Mouse (Mus musculus): ENCODE results near the gene Hist2h4. TPM values are rescaled to one million over a fixed set of nuclear protein-coding genes. Genes with fewer than 3 reads are reported as not detected.
"Not testable (repeated sequence)": the region's sequence is repeated elsewhere in the genome, so short reads cannot be mapped to it uniquely, and the experiment has no call there.

Hist2h4 gene
- polyA plus RNA-seq, 1 experiment from 2014 or later, result 13.3 TPM

- H3K4me1 ChIP-seq, result peaks cover 18% of the 10 kb centered on the region
- WGBS, result 83% methylated on average over 3 of the region's 3 CpGs
- H3K4me3 ChIP-seq, result no peak overlapping the region
- no peaks in the 10 kb centered on the region for H3K9me3 ChIP-seq
- no peak overlapping the region for H3K27ac ChIP-seq (replicated peaks)
- no peak overlapping the region for H3K9ac ChIP-seq (replicated peaks)
- no peaks in the 10 kb centered on the region for H3K27me3 ChIP-seq
- ATAC-seq (ENCODE audit: low FRiP score, low read depth), result no peak
- no peaks in the 10 kb centered on the region for H3K36me3 ChIP-seq
- H3K4me2 ChIP-seq (replicated peaks), result no peak overlapping the region
These were observed 12.2 kb downstream of the Hist2h4 start for GRCm38 (mm10) chr3:96250890-96251289.

DNA sequence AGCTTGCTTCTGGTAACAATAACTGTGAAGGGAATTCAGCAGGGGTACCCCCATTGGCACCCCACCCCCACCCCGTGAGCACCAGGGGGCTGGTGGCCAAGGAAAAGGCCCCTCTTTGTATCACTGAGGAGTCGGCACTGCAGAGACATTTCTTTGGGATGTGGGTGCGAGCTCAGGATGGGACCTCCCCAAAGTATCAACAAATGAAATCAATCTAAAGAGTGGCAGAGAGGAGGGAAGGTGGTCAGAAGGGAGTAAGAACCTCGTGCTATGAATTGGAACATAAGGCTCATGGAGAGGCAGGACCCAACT is 14.1 kb downstream of the Hist2h4 start:
- 57% methylated on average over 4 of the region's 4 CpGs for WGBS
- Histone ChIP-seq H3K4me1 (peaks cover 25% of the 10 kb centered on the region), H3K9ac (replicated peaks) (no peak overlapping the region), H3K27ac (replicated peaks) (0 out of 2 replicates have a peak overlapping the region, but pooled peaks have one; percentile 20), H3K4me3 (no peak overlapping the region), H3K27me3 (no peaks in the 10 kb centered on the region), H3K9me3 (no peaks in the 10 kb centered on the region), H3K36me3 (no peaks in the 10 kb centered on the region), H3K4me2 (replicated peaks) (peak overlapping the region; percentile 55)
- ATAC-seq (ENCODE audit: low FRiP score, low read depth), result no peak

DNA sequence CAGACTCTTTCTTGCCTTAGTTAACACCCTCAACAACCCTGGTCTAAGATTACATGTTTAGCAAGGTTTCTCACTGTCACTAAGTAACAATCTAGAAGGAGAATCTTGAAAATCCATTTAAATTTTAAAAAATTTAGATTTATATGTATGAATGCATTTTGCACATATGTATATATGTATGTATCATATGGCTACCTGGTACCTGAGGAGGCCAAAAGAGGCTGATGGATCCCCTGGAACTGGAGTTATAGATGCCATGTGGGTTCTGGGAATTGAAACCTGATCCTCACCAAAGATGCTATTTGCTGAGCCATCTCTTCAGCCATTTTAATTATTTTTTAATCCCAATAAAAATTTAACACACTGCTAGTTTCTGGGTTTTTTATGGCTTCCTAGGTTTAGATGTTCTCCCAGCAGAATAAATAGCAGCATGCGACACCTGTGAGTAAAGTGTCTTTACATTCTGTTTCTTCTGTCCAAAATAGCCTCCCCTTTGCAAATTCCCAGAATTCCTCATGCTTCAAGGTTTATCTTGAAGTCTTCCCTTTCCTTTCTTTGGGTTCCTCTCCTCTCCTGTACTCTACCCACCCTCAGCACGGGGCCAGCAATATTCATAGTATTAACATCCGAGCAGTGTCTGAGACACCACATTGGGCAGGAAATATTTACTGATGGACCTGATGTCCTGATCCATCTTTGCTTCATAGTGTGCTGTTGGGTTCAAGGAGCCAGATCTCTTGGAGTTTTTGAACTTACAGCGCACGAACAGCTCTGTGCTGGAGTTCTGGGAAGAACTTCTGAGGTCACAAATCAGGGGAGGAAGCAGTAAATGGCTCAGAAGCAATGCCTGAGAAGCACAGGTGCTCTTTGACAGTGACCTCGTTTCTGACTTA is 14.7 kb downstream of the Hist2h4 start:
- no peaks in the 10 kb centered on the region for H3K27me3 ChIP-seq
- H3K4me1 ChIP-seq, result peaks cover 27% of the 10 kb centered on the region
- H3K27ac ChIP-seq (replicated peaks), result 0 out of 2 replicates have a peak overlapping the region, but pooled peaks have one; percentile 20
- H3K9ac ChIP-seq (replicated peaks), result no peak overlapping the region
- no peak for ATAC-seq (ENCODE audit: low FRiP score, low read depth)
- WGBS, result 53% methylated on average over 6 of the region's 6 CpGs
- H3K9me3 ChIP-seq, result no peaks in the 10 kb centered on the region
- H3K36me3 ChIP-seq, result no peaks in the 10 kb centered on the region
- peak overlapping the region; percentile 55 for H3K4me2 ChIP-seq (replicated peaks)
- peak overlapping the region; percentile 41 for H3K4me3 ChIP-seq

DNA sequence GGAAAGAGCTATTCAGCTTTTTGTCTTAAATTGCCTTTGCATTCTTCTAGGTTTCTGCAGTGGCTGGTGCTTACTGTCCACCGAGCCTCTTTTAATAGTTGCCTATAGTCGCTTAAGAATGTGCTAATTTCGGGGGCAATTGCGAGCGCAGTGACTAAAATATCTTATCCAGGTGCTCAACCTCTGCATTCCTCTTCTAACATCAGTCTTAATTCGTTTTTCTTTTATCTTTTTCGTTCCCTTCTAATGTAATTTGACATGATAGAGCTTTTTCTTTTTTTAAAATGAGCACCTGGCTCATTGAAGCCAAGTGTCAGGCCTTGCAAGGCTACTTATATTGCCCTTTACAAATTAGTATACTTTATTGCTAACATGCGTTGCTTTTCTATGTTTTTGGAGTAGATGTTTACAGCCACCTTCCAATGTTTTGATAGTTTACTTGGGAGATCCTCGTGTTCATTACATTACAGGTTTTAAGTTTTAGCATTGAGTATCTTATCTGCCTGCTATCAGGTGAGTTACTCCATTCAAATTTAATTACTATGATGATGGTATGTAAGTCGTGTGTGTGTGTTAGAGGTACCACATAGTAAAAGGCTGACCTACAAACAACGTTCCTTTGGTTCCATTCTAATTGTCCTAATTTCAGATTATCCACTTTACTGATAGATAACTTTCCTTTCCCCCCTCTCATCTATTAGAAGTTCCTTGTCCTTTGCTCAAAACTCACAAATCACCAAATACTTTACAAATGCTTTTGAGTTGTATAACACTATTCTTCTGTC is 15.6 kb downstream of the Hist2h4 start:
- Histone ChIP-seq H3K36me3 (no peaks in the 10 kb centered on the region), H3K4me1 (peaks cover 27% of the 10 kb centered on the region)
- 2% methylated on average over 11 of the region's 11 CpGs for WGBS

DNA sequence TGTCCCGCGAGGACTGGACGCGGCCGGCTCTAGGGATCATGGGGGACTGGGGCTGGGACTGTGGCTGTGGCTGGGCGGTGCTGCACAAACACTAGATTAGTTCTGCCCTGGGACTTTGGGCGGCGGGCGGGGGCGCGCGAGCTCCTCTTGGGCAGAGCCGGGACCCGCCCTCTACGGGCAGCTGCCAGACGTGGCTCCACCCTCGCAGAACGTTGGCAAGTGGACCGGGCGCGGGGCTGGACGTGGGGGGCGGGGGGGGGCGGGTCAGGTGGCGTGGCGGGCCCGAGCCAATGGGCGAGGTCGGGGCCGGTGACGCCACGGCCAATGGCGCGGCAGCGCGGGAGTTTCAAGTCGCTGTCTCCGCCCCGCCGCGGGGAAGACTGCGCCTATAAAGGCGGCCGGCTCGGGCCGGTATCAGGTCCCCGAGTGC is 16.7 kb downstream of the Hist2h4 start, which contains the start of gene Hist2h3c1:
Gene Hist2h3c1, plus strand, starts transcription at position 259 of the 430 bp plus-strand sequence.
- not testable (repeated sequence) for H3K36me3 ChIP-seq, H3K9me3 ChIP-seq, H3K27me3 ChIP-seq
- Histone ChIP-seq H3K4me1 (peaks cover 27% of the 10 kb centered on the region), H3K27ac (replicated peaks) (peak within 1 kb of the TSS; percentile 79), H3K4me3 (peak within 1 kb of the TSS; percentile 41), H3K9ac (replicated peaks) (peak within 1 kb of the TSS; percentile 56; the same call in 1 of the 2 replicates), H3K4me2 (replicated peaks) (peak within 1 kb of the TSS; percentile 55)
- 0% methylated on average over 11 of the region's 47 CpGs for WGBS
- peak; percentile 94 for ATAC-seq (ENCODE audit: low FRiP score, low read depth)

More for the DNA sequence above, 15.6 kb downstream of the Hist2h4 start:
- Histone ChIP-seq H3K4me3 (peak overlapping the region; percentile 41), H3K27me3 (no peaks in the 10 kb centered on the region), H3K9me3 (no peaks in the 10 kb centered on the region), H3K27ac (replicated peaks) (peak overlapping the region; percentile 66), H3K9ac (replicated peaks) (peak overlapping the region; percentile 56; the same call in 1 of the 2 replicates), H3K4me2 (replicated peaks) (peak overlapping the region; percentile 55)
- no peak for ATAC-seq (ENCODE audit: low FRiP score, low read depth)

DNA sequence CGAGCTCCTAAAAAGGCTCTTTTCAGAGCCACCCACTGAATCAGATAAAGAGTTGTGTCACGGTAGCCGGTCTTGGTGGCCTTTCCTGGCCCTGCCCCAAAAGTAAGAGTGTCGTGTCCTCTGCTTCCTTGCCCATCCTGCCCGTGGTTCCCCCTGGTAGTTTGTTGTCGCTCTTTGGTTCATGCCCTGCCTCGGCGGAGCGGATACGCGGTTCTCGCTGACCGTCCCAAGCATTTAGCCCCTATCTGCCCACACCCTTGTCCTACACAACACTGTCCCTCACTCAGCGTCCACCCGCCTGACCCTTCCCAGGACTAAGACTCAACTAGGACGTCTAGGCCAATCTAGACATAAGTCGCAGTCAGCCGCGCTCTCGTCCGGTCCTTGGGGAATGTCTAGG is 17.1 kb downstream of the Hist2h4 start:
- Histone ChIP-seq H3K27ac (replicated peaks) (peak overlapping the region; percentile 79), H3K4me3 (peak overlapping the region; percentile 36), H3K4me2 (replicated peaks) (peak overlapping the region; percentile 43), H3K4me1 (peaks cover 27% of the 10 kb centered on the region), H3K9ac (replicated peaks) (0 out of 2 replicates have a peak overlapping the region, but pooled peaks have one; percentile 52)
- H3K36me3 ChIP-seq; ATAC-seq (ENCODE audit: low FRiP score, low read depth); H3K27me3 ChIP-seq; H3K9me3 ChIP-seq: not testable (repeated sequence)
- WGBS, result under 1% methylated on average over 10 of the region's 21 CpGs

GRCm38 (mm10) chr3:96245003-96245886 is 17.9 kb downstream of the Hist2h4 start, which contains the start of gene Hist2h2aa1:
Gene Hist2h2aa1, plus strand, starts transcription at chr3:96245497.
- peak within 1 kb of the TSS; percentile 73 for H3K9ac ChIP-seq (replicated peaks)
- H3K4me2 ChIP-seq (replicated peaks), result peak within 1 kb of the TSS; percentile 65
- H3K27ac ChIP-seq (replicated peaks), result peak within 1 kb of the TSS; percentile 98
- peak within 1 kb of the TSS; percentile 50 for H3K4me3 ChIP-seq
- not testable (repeated sequence) for H3K27me3 ChIP-seq, H3K9me3 ChIP-seq, H3K36me3 ChIP-seq
- ATAC-seq (ENCODE audit: low FRiP score, low read depth), result peak; percentile 82
- H3K4me1 ChIP-seq, result peaks cover 31% of the 10 kb centered on the region
- under 1% methylated on average over 41 of the region's 88 CpGs for WGBS

GRCm38 (mm10) chr3:96243921-96244572 is 19.1 kb downstream of the Hist2h4 start:
- Histone ChIP-seq H3K27ac (replicated peaks) (peak overlapping the region; percentile 98), H3K4me1 (peaks cover 31% of the 10 kb centered on the region), H3K27me3 (no peaks in the 10 kb centered on the region), H3K4me2 (replicated peaks) (peak overlapping the region; percentile 65), H3K4me3 (0 out of 2 replicates have a peak overlapping the region, but pooled peaks have one; percentile 50), H3K36me3 (no peaks in the 10 kb centered on the region), H3K9me3 (no peaks in the 10 kb centered on the region), H3K9ac (replicated peaks) (peak overlapping the region; percentile 73)
- WGBS, result 84% methylated on average over 7 of the region's 7 CpGs
- no peak for ATAC-seq (ENCODE audit: low FRiP score, low read depth)

GRCm38 (mm10) chr3:96240799-96241197 is 22.3 kb downstream of the Hist2h4 start:
- Histone ChIP-seq H3K36me3 (no peaks in the 10 kb centered on the region), H3K4me2 (replicated peaks) (peak overlapping the region; percentile 42), H3K27me3 (no peaks in the 10 kb centered on the region), H3K4me1 (peaks cover 28% of the 10 kb centered on the region), H3K4me3 (peak overlapping the region; percentile 19; the same call in 1 of the 2 replicates), H3K9me3 (no peaks in the 10 kb centered on the region), H3K9ac (replicated peaks) (peak overlapping the region; percentile 41; the same call in 1 of the 2 replicates), H3K27ac (replicated peaks) (peak overlapping the region; percentile 88)
- WGBS, result 75% methylated on average over 9 of the region's 9 CpGs
- ATAC-seq (ENCODE audit: low FRiP score, low read depth), result no peak

GRCm38 (mm10) chr3:96239949-96240798 is 22.9 kb downstream of the Hist2h4 start, which contains the start of gene Hist2h2aa2:
Gene Hist2h2aa2, minus strand, starts transcription at chr3:96240276.
- peak within 1 kb of the TSS; percentile 88 for H3K27ac ChIP-seq (replicated peaks)
- peak within 1 kb of the TSS; percentile 50; the same call in 1 of the 2 replicates for H3K9ac ChIP-seq (replicated peaks)
- 4% methylated on average over 37 of the region's 85 CpGs for WGBS
- peak within 1 kb of the TSS; percentile 38 for H3K4me3 ChIP-seq
- not testable (repeated sequence) for H3K9me3 ChIP-seq, H3K27me3 ChIP-seq, H3K36me3 ChIP-seq
- H3K4me1 ChIP-seq, result peaks cover 28% of the 10 kb centered on the region
- peak within 1 kb of the TSS; percentile 45 for H3K4me2 ChIP-seq (replicated peaks)
- ATAC-seq (ENCODE audit: low FRiP score, low read depth), result peak; percentile 77

Data from midbrain, embryonic 12.5 days (tissue).